Mouse (Mus musculus) ES-E14 (cell line): ENCODE measurements around the gene Tmem229b.

Source experiments
- CHD2 ChIP-seq: IDR thresholded peaks from 2 replicates; pipeline ENCODE4 v1.6.1; 2014; ENCODE audit warnings: mild to moderate bottlenecking, low read depth, low read length, inconsistent platforms
- HCFC1 ChIP-seq: IDR thresholded peaks from 2 replicates; pipeline ENCODE4 v1.6.1; 2012; ENCODE audit warnings: low read length, inconsistent platforms, borderline replicate concordance; ENCODE audit not compliant: insufficient read depth
- MAFK ChIP-seq: IDR thresholded peaks from 2 replicates; pipeline ENCODE4 v1.6.1; 2014; ENCODE audit warnings: mild to moderate bottlenecking, low read depth, low read length, inconsistent platforms; ENCODE audit not compliant: insufficient read depth
- ZC3H11A ChIP-seq: IDR thresholded peaks from 2 replicates; pipeline ENCODE4 v1.6.1; 2012; ENCODE audit warnings: low read depth, mild to moderate bottlenecking, inconsistent platforms, low read length, borderline replicate concordance
- ZNF384 ChIP-seq: IDR thresholded peaks from 2 replicates; pipeline ENCODE4 v1.6.1; 2012; ENCODE audit warnings: low read depth, low read length, inconsistent platforms

DNA sequence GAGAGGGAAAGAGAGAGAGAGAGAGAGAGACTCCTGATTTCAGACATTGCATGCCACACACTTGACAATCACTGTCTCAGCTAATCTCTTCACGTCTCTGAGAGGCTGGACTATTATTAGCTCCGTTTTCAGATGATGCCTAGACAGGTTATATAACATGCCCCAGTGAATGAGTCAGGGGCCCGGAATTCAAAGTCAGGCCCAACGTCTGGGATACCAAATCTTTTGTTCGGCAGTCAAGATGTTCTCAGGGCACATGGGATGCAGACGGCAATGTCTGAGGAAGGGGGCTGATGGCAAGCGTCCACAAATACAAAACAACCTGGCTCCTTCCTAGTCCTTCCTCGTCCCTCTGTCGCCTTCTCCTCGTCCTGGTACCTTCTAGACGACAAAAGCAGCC is 55.4 kb downstream of the Tmem229b start:
- TF ChIP-seq HCFC1 (no peak), ZC3H11A (no peak), MAFK (no peak), ZNF384 (no peak), CHD2 (no peak)
